Mouse (Mus musculus) heart, postnatal 14 days (tissue): ENCODE results near the gene Plcb1. TPM values are rescaled to one million over a fixed set of nuclear protein-coding genes. Genes with fewer than 3 reads are reported as not detected.
A peak's percentile ranks its signal among the peaks of the same experiment; 100 is the strongest.

Experiments used
- DNase-seq, 2 experiments: peaks; one replicate each; pipeline ENCODE4 v3.0.0; 2021 to 2022
- intact Hi-C: fragments of 180-260 bp; cut with DNase I; formaldehyde crosslinking; loops from one replicate; pipeline ENCODE4 v1.15.1; 2025
- total RNA-seq, 2 experiments: library from RNA; stranded (reverse); gene quantifications; 2 replicates each; pipeline ENCODE4 v1.2.3; 2021

Gene Plcb1
- total RNA-seq, 2 experiments from 2014 or later: 8.6 TPM

- DNase-seq: no peak
- intact Hi-C loops: no loop called here
These were observed 668.6 kb downstream of the Plcb1 start for GRCm38 (mm10) chr2:135454455-135454854.

DNA sequence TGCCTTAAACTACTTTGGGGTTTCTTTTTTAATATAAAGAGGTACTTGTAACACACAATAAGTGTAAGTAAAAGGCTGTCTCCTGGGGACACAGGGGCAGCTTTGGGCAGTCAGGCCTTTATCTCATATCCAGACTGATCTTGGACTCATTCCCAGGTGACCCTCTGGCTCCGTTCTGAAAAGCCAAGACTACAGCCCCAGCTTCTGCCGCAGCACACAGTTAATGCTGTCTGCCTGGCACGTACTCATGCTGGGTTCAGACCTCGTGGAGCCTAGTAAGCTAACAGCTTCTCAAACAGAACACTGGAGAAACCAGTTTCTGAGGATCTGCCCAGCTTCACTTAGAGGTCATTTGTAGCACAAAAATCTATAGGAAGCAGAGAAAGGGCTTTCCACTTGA is 682.0 kb downstream of the Plcb1 start:
- intact Hi-C loops: no loop called here
- no peak for DNase-seq

DNA sequence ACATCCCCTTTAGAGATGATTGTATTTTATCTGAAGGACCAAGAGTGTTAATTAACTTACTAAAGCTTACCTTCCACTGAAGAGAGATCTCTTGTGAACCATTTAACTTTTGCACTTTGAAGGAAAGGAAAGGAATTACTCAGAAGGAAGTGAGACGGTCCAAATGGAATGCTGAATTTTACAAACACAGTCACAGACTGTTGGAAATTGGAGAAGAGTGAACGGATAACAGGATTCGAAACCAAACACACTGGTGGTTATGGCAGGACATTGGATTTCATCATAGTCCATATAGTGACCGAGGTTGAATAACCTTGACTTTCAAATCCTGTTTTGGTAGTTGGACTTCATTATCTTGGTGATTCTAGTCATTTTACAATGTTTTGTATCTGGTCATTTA is 688.2 kb downstream of the Plcb1 start:
- no peak for DNase-seq
- intact Hi-C loops: no loop called here

DNA sequence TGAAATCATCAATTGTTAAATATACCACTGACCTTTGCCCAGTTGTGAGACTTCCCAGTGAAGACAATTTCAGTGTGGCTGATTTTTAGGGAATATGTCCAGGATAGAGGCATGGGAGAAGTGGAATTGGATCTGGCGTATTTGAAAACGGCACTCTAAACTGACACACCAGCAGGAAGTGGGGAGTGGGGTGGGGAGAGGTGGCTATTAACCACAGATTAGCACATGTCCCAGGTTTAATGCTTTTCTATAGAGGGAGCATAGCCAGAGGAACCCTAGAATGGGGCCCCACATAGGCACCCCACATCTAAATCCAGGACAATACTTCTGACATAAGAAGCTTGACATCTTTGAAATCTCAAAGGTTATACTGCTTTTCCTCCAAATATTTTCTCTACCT is 699.4 kb downstream of the Plcb1 start:
- intact Hi-C loops: no loop called here
- no peak for DNase-seq

DNA sequence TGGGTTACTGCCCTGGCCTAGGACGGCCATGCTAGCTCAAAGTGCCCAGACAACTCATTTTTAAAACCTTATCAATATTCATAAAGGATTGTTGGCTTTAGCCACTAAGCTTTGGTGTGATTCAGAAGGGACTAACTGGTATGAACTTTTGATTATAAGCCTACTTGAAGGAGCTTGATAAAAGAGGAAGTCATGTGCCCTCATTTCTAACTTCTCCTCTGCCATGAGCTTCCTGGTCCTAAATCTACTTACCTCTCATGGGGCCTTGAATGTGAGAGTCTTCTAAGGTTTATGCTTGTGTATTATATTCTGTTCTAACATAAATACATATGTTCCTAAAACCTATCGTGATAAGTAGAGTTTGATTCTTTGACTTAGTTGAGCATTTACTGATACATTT is 702.4 kb downstream of the Plcb1 start:
- intact Hi-C loops: no loop called here
- DNase-seq: no peak

- intact Hi-C loops: no loop called here
- DNase-seq: no peak
These were observed 703.3 kb downstream of the Plcb1 start for GRCm38 (mm10) chr2:135489127-135489526.

DNA sequence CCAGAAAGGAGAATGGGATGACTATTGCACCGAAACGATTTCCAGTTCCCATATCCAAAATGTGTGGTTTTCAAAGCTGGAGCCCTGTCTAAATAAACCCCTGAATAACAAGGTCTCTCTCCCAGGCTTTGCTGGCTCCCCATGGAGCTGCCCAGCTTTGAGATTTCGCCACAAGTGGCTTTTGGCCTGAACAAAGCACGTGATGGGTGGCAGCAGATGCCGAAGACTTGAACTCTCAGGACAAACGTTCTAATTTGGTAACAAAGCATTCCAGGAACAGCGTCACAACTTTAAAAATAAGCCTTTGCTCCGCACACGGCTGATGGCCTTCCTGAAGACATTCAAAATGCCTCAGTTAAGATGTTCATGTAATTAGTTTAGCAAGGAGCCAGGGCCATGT is 706.9 kb downstream of the Plcb1 start:
- intact Hi-C loops: no loop called here
- DNase-seq: peak; percentile 7 to 23

GRCm38 (mm10) chr2:135496553-135496952 is 710.7 kb downstream of the Plcb1 start:
- intact Hi-C loops: no loop called here
- no peak for DNase-seq

GRCm38 (mm10) chr2:135497251-135497650 is 711.4 kb downstream of the Plcb1 start:
- no peak for DNase-seq
- intact Hi-C loops: no loop called here

- DNase-seq: no peak
- intact Hi-C loops: no loop called here
These were observed 715.0 kb downstream of the Plcb1 start for GRCm38 (mm10) chr2:135500872-135501271.

DNA sequence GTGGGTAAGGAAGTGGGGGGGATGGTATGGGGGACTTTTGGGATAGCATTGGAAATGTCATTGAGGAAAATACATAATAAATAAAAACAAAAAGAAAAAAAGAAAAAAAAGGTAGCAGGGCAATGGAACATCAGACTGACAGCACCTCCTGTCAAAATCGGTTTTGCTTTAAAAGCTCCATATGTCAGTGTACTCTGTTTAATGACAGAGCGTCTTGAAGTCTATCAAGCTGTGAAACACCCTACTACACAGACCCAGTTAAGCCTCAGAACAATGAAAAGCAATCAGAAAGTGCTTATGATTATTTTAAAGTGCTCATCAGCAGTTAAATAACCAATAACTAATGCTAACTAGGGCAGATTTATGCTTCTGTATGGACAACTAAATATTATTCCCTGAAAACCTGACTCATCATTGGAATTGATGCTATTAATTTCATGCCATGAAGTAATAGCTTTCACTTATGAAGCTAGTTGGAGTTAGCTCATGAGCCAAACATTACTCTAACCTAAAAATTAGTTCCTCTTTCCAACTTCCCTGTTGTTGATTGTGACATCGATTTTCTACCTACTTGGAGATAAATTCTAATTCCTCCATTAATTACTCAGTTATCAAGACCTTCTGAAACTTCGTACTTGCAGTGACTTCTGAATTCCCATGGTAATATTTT is 717.6 kb downstream of the Plcb1 start:
- DNase-seq: no peak
- intact Hi-C loops: no loop called here

GRCm38 (mm10) chr2:135503998-135504354 is 718.1 kb downstream of the Plcb1 start:
- intact Hi-C loops: no loop called here
- DNase-seq: no peak

DNA sequence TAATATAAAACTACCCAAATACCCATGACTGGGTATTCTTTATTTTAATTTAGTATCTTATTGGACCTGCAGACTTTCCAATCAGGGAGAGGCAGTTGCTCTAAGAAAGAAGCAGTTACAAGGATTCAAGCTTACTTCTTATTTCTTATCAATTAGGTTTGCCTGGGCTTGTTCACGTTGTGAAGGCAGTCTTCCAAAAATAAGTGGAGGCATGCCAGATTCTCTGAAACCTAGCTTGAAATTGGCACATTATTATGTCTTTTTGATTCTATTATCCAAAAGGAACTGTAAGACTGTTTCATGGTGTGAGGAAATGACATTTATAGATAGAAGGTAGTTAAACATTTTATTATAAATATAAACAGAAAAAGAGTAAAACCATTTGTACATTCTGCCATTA is 721.2 kb downstream of the Plcb1 start:
- no peak for DNase-seq
- intact Hi-C loops: no loop called here

GRCm38 (mm10) chr2:135518956-135519355 is 733.1 kb downstream of the Plcb1 start:
- DNase-seq: no peak
- intact Hi-C loops: no loop called here

Other genes with a start within 250 kb of the Plcb1 start
- not detected for gene Hao1, start 231.7 kb upstream of the Plcb1 start, total RNA-seq
- 10 to 100 TPM; 50.3 to 53.3 TPM for gene Tmx4, start 141.9 kb upstream of the Plcb1 start, total RNA-seq